Mouse (Mus musculus): Measurements from ENCODE around the gene Kat2b.

DNA sequence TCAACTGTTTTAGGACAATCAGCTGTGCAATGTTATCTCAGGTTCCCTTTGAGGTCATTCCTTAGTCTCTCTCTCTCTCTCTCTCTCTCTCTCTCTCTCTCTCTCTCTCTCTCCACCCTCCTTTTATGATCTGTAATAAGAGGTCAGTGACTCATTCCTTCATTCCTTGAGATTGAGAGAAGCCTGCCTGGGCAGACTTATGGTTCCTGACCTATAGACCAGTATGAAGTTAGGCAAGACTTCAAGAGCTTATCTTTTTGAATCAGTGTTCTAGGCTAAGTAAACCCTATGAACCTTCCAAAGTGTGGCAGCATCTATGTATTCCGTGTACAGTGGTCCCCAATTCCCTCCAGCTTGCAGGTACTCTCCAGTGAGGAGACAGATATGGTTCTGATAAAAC lies 147.8 kb downstream of the Kat2b start:
- TF ChIP-seq CTCF (IDR thresholded peaks at IDR 0.05 in 2 of 3, conservative IDR thresholded peaks at IDR 0.05 in 1 of 3; ENCODE audit: control insufficient read depth in 1 of 3, insufficient read depth in 1 of 3, low read depth in 2 of 3, low read length in 3 of 3, poor library complexity in 1 of 3, severe bottlenecking in 1 of 3) (no peak), POLR2AphosphoS2 (IDR thresholded peaks at IDR 0.05; ENCODE audit: low read length) (no peak), POLR2A (IDR thresholded peaks at IDR 0.05; ENCODE audit: control insufficient read depth in 1 of 2, insufficient read depth in 1 of 2, low read depth in 1 of 2, low read length in 2 of 2, poor library complexity in 1 of 2) (no peak), USF2 (IDR thresholded peaks at IDR 0.05; ENCODE audit: borderline replicate concordance in 1 of 2, insufficient read depth in 1 of 2, low read depth in 1 of 2, low read length in 2 of 2) (no peak), ZNF384 (IDR thresholded peaks at IDR 0.05; ENCODE audit: low read depth, low read length) (no peak), EP300 (IDR thresholded peaks at IDR 0.05; ENCODE audit: low read depth in 1 of 2, low read length in 2 of 2) (no peak), TBP (IDR thresholded peaks at IDR 0.05; ENCODE audit: low read depth, low read length) (no peak), GATA1 (IDR thresholded peaks at IDR 0.05; ENCODE audit: low read depth, low read length) (no peak)

All from MEL (cell line).